Mouse (Mus musculus) macrophage (primary cell): Measurements from ENCODE around the gene Fkbp10. TPM values are rescaled to one million over a fixed set of nuclear protein-coding genes. Genes with fewer than 3 reads are reported as not detected.

Experiments used
- H3K27ac ChIP-seq: fragments of 350-480 bp; formaldehyde crosslinking; 2 replicates; pipeline ENCODE4 v1.9.0; 2021
- H3K36me3 ChIP-seq: fragments of 350-480 bp; formaldehyde crosslinking; 2 replicates; pipeline ENCODE4 v1.9.0; 2021; ENCODE audit errors: inconsistent target
- H3K4me3 ChIP-seq: fragments of 350-480 bp; formaldehyde crosslinking; 2 replicates; pipeline ENCODE4 v1.9.0; 2021; ENCODE audit errors: inconsistent target
- H3K79me2 ChIP-seq: fragments of 350-480 bp; formaldehyde crosslinking; 2 replicates; pipeline ENCODE4 v1.9.0; 2021; ENCODE audit errors: inconsistent target
- WGBS: methylation state at CpG from one replicate; pipeline ENCODE4 v1.1.7; 2026; ENCODE audit warnings: inconsistent platforms; ENCODE audit not compliant: missing documents; 5-methylcytosine and 5-hydroxymethylcytosine counted together
- polyA plus RNA-seq: library from polyadenylated mRNA; stranded (reverse); fragments of 250-400 nt; gene quantifications from 3 replicates; pipeline ENCODE4 v1.2.4, GENCODE M21; 2018; ENCODE audit warnings: inconsistent platforms

Fkbp10 gene
- polyA plus RNA-seq, 1 experiment from 2014 or later = not detected

DNA sequence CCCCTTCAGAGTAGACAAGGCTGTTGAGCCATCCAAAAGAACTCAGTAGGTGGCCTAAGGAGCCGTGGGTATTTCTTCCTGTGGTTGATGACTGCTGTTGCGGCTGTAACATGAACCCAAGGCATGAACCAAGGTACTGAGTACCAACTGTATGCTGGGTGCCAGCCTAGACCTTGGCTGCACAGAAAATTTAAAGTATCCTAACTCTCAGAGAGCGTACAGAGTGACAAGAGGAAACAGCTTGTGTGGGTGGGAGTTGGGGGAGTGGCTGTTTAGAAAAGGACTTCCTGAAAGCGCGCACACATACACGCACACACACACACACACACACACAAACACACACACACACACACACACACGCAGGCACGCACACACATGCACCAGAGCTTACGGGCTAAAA, 16.2 kb upstream of the Fkbp10 start:
- H3K27ac ChIP-seq = no peak overlapping the region
- H3K4me3 ChIP-seq = no peak overlapping the region
- WGBS = 41% methylated on average over 3 of the region's 9 CpGs
- H3K36me3 ChIP-seq = no peaks in the 10 kb centered on the region
- no peaks in the 10 kb centered on the region for H3K79me2 ChIP-seq

DNA sequence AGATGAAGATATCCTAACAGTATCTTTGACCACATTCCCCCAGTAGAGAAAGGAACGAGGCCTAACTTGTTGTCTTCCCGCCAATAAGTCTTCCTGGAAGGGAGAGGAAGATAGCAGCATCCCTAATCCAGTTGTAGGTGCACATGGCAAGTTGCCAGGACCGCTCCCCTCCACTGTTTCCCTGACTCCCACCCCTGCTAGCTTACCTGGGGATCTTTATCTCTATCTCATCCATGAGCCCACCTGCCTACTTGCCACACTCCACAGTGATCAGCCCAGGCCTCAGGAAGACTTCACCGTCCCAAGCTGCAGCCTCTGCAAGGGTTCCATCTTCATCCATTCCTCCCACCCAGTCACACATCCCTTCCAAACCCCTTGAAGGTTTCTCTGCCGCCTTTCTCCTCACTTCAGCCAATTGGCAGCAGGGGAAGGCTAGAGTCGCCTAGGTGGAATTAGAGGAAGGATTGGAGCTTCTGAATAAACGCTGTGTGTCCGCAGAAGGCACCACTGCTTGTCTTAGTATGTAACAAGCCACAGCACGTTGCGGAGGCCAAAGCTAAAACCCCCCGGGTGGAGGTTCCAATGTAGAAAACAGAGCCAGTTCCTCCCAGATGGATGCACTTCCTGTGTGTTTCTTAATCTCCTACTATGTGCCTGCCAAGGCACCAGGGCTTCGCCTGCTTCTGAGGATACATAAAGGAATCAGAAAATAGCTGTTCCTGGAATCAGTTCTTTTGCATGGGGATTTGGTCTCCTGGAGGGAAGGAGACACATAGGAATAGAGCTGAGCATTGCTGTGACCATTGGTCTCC, 15.6 kb upstream of the Fkbp10 start:
- Histone ChIP-seq H3K79me2 (no peaks in the 10 kb centered on the region), H3K27ac (no peak overlapping the region), H3K4me3 (no peak overlapping the region), H3K36me3 (no peaks in the 10 kb centered on the region)
- 86% methylated on average over 12 of the region's 12 CpGs for WGBS

DNA sequence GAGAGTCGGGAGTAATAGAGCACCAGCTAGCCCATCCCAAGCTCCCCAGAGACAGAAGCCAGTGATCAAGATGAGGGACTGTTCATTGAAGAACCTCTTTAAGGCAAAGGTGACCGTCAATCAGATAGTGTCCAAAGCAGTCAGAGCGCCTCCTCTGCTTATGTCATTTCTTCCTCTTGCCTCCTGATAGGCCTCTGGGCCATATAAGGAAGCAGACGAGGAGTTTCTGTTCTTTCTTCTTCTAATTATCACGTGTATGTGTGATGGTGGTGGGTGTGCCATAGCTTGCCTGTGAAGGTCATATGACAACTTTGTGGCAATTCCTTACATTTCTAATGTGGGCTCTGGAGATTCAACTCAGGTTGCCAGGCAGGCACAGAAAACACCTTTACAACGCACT, 14.7 kb upstream of the Fkbp10 start:
- H3K79me2 ChIP-seq = no peaks in the 10 kb centered on the region
- no peak overlapping the region for H3K27ac ChIP-seq
- no peaks in the 10 kb centered on the region for H3K36me3 ChIP-seq
- 43% methylated on average over 6 of the region's 6 CpGs for WGBS
- H3K4me3 ChIP-seq = no peak overlapping the region

DNA sequence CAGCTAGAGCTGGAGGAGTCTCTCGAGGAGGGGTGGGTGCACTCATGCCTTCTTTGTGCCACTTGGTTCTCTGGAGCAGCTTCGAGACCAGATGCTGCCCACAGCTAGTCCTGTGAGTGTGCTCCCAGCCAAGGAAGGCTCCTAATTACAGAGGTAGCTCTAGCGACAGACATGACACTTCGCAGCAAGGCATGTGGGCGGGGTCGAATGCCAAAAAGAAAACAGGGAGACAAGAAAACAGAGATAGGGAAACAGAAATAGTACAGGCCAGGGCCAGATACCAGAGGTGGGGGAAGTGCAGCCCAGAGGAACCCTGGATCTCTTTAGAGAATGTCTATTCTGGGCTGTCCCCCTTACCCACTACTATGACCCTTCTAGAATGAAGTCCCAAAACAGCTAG, 13.3 kb upstream of the Fkbp10 start:
- H3K79me2 ChIP-seq = no peaks in the 10 kb centered on the region
- no peak overlapping the region for H3K27ac ChIP-seq
- no peaks in the 10 kb centered on the region for H3K36me3 ChIP-seq
- 92% methylated on average over 6 of the region's 6 CpGs for WGBS
- H3K4me3 ChIP-seq = no peak overlapping the region

DNA sequence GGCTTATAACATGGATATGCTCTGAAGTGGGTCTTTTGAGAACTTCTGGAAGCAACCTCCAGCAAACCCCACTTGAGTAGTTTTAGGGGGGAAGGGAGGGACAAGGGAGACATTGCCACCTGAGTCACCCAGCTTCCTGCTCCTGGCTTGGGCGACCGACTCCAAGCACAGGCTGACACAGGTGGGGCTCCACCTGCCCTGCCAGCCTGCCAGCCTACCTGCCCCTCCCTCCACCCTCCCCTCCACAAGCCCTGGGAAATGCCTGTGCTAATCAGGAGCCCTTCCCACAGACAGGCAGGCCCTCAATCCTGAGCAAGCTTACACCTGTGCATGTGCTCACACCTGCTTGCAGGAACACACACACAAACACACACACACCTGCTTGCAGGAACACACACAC, 12.8 kb upstream of the Fkbp10 start:
- Histone ChIP-seq H3K27ac (no peak overlapping the region), H3K36me3 (no peaks in the 10 kb centered on the region), H3K79me2 (no peaks in the 10 kb centered on the region), H3K4me3 (no peak overlapping the region)
- 90% methylated on average over 2 of the region's 2 CpGs for WGBS

DNA sequence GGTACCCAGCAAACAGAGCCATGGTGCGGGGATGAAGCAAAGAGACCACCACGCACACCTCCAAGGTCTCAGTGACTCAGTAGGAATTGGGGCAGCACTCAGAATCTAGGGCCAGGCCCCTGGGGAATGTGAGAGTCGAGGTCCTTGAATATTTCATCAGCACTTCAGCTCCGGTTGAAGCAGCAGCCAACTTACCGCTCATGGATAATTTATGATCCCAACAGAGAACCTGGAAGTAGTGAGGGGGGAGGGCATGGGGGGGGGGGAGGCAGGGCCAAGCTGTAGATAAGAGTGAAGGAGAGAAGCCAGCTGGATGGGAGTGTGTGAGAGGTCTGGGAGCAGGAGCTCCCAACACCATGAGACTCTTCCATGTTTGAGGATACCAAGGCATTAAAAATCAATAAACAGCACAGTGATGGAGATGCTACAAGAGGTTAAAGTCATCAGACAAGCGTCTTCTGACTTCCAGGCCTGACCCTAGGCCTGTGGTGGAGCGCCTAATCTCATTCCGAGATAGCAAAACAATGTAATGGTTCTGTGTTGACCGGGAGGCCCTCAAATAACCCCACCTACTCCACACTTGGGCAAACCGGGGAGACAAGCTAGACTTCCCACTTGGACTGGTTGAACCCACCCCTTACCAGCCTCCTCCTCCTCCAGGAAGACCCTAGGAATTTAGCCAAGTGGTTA, 11.9 kb upstream of the Fkbp10 start:
- 87% methylated on average over 10 of the region's 10 CpGs for WGBS

DNA sequence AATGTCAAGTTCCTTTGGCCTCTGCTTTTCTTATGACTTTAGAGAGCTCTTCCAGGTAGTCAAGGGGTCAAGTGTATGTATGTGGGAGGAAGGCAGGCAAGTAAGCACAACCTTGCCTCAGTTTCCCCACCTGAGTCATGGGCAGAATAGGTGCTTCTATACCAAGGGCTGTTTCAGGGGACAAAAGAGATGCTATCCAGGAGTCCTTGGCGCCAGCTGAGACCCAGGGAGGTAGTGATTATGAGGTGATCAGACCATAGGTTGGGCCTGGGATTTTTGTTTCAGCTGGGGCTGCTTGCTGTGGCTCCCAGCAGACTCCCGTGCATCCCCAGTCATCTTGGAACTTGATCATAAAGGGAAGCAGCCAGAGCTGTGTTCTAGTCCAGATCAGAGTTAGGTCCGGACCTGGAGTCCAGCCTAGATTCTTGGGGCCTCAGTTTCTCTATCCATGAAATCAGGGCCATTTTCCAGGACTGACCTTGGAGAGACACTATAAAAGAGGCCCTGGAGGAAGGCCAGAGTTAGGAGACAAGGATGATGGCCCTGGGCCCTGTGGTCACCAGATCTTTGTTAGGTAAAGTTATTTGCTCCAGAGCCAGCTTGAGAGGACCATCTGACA, 10.9 kb upstream of the Fkbp10 start:
- 90% methylated on average over 3 of the region's 3 CpGs for WGBS
- Histone ChIP-seq H3K79me2 (no peaks in the 10 kb centered on the region), H3K36me3 (no peaks in the 10 kb centered on the region), H3K27ac (no peak overlapping the region), H3K4me3 (no peak overlapping the region)

More for the DNA sequence above, 11.9 kb upstream of the Fkbp10 start:
- Histone ChIP-seq H3K36me3 (no peaks in the 10 kb centered on the region), H3K79me2 (no peaks in the 10 kb centered on the region), H3K4me3 (no peak overlapping the region), H3K27ac (no peak overlapping the region)

DNA sequence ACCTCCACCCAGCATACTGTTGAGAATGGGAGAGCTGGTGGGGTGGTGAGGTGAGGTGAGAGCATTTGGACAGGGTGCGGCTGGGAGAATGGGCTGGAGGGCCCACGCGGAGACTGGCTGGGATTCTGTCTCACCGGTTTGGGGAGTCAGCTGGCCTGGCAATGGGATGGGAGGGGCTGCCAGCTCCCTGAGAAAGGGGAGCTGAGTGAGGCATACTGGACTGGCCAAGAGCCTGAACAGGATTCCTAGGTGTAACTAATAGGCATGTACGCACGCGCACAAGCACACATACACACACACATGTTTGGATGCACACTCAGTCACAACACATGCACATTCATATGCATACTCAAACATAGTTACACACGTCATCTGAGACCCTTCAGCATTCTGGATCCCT, 9.2 kb upstream of the Fkbp10 start:
- H3K36me3 ChIP-seq = no peaks in the 10 kb centered on the region
- H3K4me3 ChIP-seq = no peak overlapping the region
- WGBS = 96% methylated on average over 8 of the region's 8 CpGs
- no peaks in the 10 kb centered on the region for H3K79me2 ChIP-seq
- no peak overlapping the region for H3K27ac ChIP-seq

DNA sequence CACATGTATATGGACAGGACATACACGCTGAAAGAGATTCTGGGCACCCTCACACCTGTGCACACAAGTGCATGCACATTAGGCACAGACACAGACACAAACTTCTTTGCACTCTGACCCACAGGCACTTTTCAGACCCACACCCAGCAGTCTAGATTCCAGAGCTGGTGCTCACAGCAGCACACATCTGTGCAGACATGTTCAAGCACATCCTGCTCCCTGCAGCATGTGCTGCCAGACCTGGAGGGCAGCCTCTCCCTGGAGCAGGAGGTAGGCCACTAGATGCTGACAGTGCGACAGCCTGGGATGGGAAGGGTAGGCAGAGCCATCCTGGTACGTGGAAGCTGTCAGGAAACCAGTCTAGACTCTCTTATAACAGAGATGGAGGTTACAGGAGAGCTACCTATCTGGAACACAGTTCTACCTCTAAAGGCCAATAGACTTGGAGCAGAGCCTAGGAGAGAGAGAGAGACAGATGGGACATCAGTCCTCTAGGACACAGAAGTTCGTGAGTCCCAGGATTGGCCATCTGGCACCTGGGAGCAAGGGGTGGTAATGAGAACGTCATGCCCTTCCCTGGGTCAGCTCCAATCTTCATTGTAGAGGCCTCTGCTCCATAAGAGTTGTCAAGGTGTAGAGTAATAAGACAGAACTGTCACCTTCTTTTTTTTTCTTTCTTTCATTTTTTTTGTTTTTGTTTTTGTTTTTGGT, 8.3 kb upstream of the Fkbp10 start:
- WGBS = 95% methylated on average over 5 of the region's 5 CpGs
- Histone ChIP-seq H3K4me3 (no peak overlapping the region), H3K27ac (no peak overlapping the region), H3K36me3 (no peaks in the 10 kb centered on the region), H3K79me2 (no peaks in the 10 kb centered on the region)

DNA sequence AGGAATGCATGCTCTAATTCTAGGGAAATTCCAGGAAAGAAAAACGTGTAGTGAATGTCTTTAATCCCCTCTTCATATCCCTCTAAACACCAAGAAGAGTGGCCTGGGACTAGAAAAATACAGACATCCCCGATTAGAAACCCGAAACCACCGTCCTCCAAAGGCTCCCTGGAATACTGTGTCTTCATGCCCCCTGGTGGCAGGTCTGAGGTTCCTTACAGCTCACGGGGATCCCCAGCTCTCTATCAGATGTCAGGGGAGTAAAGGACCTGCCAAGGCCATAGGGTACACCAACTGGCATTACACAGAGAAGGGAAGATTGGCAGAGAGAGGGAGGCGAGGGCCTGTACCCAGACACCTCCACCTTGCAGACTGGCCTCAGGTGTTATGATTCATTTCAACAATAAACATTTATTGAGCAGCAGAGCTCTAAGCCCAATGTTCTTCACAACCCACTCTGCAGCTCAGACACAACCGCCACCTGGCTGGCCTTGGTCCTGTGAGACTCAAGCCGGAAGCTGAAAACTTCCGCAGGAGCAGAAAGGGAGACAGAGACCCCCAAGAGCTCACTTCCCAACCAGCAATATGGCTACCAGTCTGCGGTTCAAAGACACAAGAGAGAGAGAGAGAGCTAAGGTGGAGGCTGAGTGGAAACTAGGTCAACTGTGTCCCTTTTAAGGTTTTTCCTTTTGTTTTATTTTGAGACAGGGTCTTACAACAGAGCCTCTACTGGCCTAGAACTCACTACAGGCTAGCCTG, 7.2 kb upstream of the Fkbp10 start:
- no peaks in the 10 kb centered on the region for H3K79me2 ChIP-seq
- 41% methylated on average over 10 of the region's 10 CpGs for WGBS
- no peak overlapping the region for H3K4me3 ChIP-seq
- no peaks in the 10 kb centered on the region for H3K36me3 ChIP-seq
- H3K27ac ChIP-seq = no peak overlapping the region

DNA sequence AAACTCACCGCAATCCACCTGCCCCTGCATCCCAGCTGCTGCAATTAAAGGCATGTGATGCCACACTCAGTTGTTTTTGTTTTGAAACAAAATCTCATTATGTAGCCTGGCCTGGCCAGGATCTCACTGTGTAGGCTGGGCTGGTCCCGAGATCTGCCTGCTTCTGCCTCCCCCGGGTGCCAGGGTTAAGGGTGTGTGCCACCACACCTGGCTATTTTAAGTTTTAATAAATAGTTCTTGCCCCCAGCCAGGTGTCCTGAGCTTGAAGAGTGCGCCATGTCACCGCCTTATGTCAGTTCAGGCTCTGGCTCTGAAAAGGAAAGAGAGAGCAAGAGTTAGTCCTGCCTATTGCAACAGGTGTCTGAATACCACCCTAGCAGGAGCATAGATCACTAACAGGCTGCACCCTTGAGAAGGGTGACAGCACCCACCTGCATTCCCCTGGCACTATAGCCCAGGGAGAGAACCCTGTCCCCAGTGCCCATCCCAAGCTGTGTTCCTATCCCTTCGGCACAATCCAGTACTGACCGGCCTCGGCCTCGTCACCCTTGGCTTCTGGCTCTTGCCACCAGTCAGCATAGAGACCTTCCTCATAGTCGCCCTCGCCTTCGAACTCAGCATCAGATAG, 6.5 kb upstream of the Fkbp10 start:
- H3K27ac ChIP-seq = no peak overlapping the region

DNA sequence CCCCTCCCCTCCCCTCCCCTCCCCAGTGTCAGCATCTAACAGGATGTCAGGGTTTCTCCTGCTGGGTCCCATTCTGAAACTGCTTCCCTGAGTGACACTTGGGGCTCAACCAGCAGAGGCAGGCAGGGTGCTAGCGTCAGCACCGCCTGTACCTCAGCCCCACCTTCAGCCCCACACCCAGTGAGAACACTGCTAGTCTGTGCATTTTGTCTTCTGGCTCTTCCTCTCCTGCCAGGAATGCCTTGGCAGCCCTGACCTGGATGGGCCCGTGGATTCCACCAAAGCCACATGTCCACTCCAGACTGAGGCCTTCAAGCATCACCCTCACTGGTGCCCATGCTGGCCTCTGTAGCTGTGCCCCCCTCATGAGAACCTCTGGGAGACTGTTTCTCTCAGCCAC, 5.8 kb upstream of the Fkbp10 start:
- 98% methylated on average over 3 of the region's 3 CpGs for WGBS
- Histone ChIP-seq H3K27ac (no peak overlapping the region), H3K4me3 (no peak overlapping the region), H3K36me3 (no peaks in the 10 kb centered on the region), H3K79me2 (no peaks in the 10 kb centered on the region)

More for the DNA sequence above, 6.5 kb upstream of the Fkbp10 start:
- WGBS = 95% methylated on average over 12 of the region's 12 CpGs
- Histone ChIP-seq H3K79me2 (no peaks in the 10 kb centered on the region), H3K36me3 (no peaks in the 10 kb centered on the region), H3K4me3 (no peak overlapping the region)

DNA sequence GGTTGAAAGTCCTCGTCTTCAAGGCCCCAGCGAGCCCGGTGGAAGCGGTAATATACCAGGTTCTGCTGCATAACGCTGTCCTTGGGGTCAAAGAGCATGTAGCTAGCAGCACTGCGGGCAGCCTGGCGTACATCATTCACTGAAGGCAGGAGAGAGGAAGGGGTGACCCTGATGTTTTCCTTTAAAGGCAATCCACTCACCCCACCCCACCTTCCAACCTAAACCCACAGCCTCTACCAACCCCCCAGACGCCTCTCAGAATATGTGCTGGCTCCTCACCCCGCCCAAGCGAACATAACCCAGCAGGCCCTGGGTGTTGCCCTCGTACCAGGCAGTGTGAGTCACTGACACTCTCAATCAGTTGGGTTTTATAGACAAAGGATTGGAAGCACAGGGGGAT, 3.8 kb upstream of the Fkbp10 start:
- H3K36me3 ChIP-seq = no peaks in the 10 kb centered on the region
- H3K79me2 ChIP-seq = no peaks in the 10 kb centered on the region
- WGBS = 58% methylated on average over 11 of the region's 11 CpGs
- H3K27ac ChIP-seq = no peak overlapping the region
- H3K4me3 ChIP-seq = no peak overlapping the region

DNA sequence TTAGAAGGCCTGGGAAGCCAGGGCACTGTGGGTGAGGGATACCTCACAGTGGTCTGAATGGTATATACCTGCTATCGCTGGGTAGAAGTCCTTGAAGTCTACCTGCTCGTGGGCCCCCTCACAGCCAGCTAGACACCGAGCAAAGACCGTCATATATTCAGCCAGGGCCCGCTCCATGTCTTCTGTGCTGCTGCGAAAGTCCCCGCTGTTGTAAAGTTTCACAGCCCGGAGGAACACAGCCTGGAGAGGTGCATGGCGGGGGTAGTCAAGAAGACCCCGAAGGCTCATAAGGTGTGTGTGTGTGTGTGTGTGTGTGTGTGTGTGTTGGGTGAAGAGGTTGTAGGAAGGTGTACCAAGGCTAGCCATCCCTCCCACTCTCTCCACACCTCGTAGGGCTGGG, 2.0 kb upstream of the Fkbp10 start:
- Histone ChIP-seq H3K36me3 (no peaks in the 10 kb centered on the region), H3K4me3 (no peak overlapping the region), H3K79me2 (no peaks in the 10 kb centered on the region), H3K27ac (no peak overlapping the region)
- WGBS = 96% methylated on average over 11 of the region's 11 CpGs
